Mouse (Mus musculus) testis, adult 2 months (tissue): ENCODE results near the gene Tcea3.

Source experiments
- CTCF ChIP-seq: fragments of 200-500 bp; IDR thresholded peaks from 2 replicates; pipeline ENCODE4 v1.5.1; 2012; ENCODE audit warnings: low read depth, mild to moderate bottlenecking, inconsistent platforms, low read length, moderate library complexity; ENCODE audit not compliant: control insufficient read depth, insufficient read depth, insufficient replicate concordance
- POLR2A ChIP-seq: fragments of 200-500 bp; IDR thresholded peaks from 2 replicates; pipeline ENCODE4 v1.6.1; 2012; ENCODE audit warnings: low read depth, mild to moderate bottlenecking, inconsistent platforms, low read length, moderate library complexity; ENCODE audit not compliant: control insufficient read depth

DNA sequence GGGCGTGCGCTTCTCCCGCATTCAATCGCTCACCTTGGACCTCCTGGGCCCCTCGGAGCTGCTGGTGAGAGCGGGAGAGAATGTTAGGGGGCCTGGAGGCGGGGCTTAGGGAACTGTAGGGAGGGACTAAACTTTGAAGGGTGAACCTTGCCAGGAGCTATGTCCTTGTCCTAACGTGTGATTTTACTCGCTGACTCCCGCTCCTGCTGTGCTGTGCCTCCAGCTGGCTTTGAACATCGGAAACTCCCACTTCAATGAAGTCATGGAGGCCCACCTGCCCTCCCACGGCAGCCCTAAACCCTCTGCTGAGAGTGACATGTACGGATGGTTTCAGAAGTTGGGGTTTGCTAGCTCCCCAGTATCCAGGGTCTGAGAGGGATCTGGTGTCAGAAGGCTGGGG lies 8.9 kb upstream of the Tcea3 start:
- no peak for TF ChIP-seq CTCF
- no peak for TF ChIP-seq POLR2A
